Mouse (Mus musculus): ENCODE measurements around the gene Rtl8a. TPM values are rescaled to one million over a fixed set of nuclear protein-coding genes. Genes with fewer than 3 reads are reported as not detected.
A peak's percentile ranks its signal among the peaks of the same experiment; 100 is the strongest.
"Not testable (repeated sequence)": the region's sequence is repeated elsewhere in the genome, so short reads cannot be mapped to it uniquely, and the experiment has no call there.

The Rtl8a gene
- total RNA-seq (2022) = 10 to 100 TPM; 51.2 to 67.1 (median 55.0) TPM

GRCm38 (mm10) chrX:53642980-53643961 lies at the start of gene Rtl8a:
Gene Rtl8a, minus strand, starts transcription at chrX:53643682.
- peak; percentile 66 to 69 for DNase-seq (ENCODE audit: low spot score in 2 of 2)

- no peak for DNase-seq (ENCODE audit: low spot score in 2 of 2)
Observed at GRCm38 (mm10) chrX:53693141-53693540, 49.7 kb upstream of the Rtl8a start.

GRCm38 (mm10) chrX:53692065-53692464 lies 48.6 kb upstream of the Rtl8a start:
- DNase-seq (ENCODE audit: low spot score in 2 of 2) = no peak

GRCm38 (mm10) chrX:53684676-53685075 lies 41.2 kb upstream of the Rtl8a start:
- DNase-seq (ENCODE audit: low spot score in 2 of 2) = not testable (repeated sequence)

- DNase-seq (ENCODE audit: low spot score in 2 of 2) = not testable (repeated sequence)
Observed at GRCm38 (mm10) chrX:53682650-53683049, 39.2 kb upstream of the Rtl8a start.

GRCm38 (mm10) chrX:53676943-53677342 lies 33.5 kb upstream of the Rtl8a start:
- peak; percentile 15 to 38 for DNase-seq (ENCODE audit: low spot score in 2 of 2)

- not testable (repeated sequence) for DNase-seq (ENCODE audit: low spot score in 2 of 2)
Observed at GRCm38 (mm10) chrX:53670696-53671095, 27.2 kb upstream of the Rtl8a start.

GRCm38 (mm10) chrX:53670294-53670693 lies 26.8 kb upstream of the Rtl8a start, which contains the start of gene Rtl8b:
Gene Rtl8b, minus strand, starts transcription at chrX:53670408.
- DNase-seq (ENCODE audit: low spot score in 2 of 2) = peak; percentile 57 to 68

- not testable (repeated sequence) for DNase-seq (ENCODE audit: low spot score in 2 of 2)
Observed at GRCm38 (mm10) chrX:53669557-53670270, 26.2 kb upstream of the Rtl8a start.

GRCm38 (mm10) chrX:53652917-53653316 lies 9.4 kb upstream of the Rtl8a start:
- DNase-seq (ENCODE audit: low spot score in 2 of 2) = not testable (repeated sequence)

GRCm38 (mm10) chrX:53645885-53646284 lies 2.4 kb upstream of the Rtl8a start:
- no peak for DNase-seq (ENCODE audit: low spot score in 2 of 2)

GRCm38 (mm10) chrX:53642604-53642979 lies 890 bp downstream of the Rtl8a start:
- DNase-seq (ENCODE audit: low spot score in 2 of 2) = not testable (repeated sequence)

GRCm38 (mm10) chrX:53638107-53638506 lies 5.4 kb downstream of the Rtl8a start:
- not testable (repeated sequence) for DNase-seq (ENCODE audit: low spot score in 2 of 2)

GRCm38 (mm10) chrX:53611395-53611794 lies 32.1 kb downstream of the Rtl8a start:
- not testable (repeated sequence) for DNase-seq (ENCODE audit: low spot score in 2 of 2)

GRCm38 (mm10) chrX:53610571-53610970 lies 32.9 kb downstream of the Rtl8a start:
- peak; percentile 14 to 16 for DNase-seq (ENCODE audit: low spot score in 2 of 2)

GRCm38 (mm10) chrX:53608879-53609278 lies 34.6 kb downstream of the Rtl8a start, which contains the start of gene Gm14597:
Gene Gm14597, minus strand, starts transcription at chrX:53608979.
- DNase-seq (ENCODE audit: low spot score in 2 of 2) = not testable (repeated sequence)

GRCm38 (mm10) chrX:53608122-53608813 lies 35.2 kb downstream of the Rtl8a start:
- DNase-seq (ENCODE audit: low spot score in 2 of 2) = no peak

- DNase-seq (ENCODE audit: low spot score in 2 of 2) = peak; percentile 7 to 22
Observed at GRCm38 (mm10) chrX:53607242-53608121, 36.0 kb downstream of the Rtl8a start, which contains the start of gene Rtl8c. Gene Rtl8c, plus strand, starts transcription at chrX:53608032.

- DNase-seq (ENCODE audit: low spot score in 2 of 2) = not testable (repeated sequence)
Observed at GRCm38 (mm10) chrX:53606176-53606575, 37.3 kb downstream of the Rtl8a start.

- peak; percentile 3 to 7 for DNase-seq (ENCODE audit: low spot score in 2 of 2)
Observed at GRCm38 (mm10) chrX:53599993-53600392, 43.5 kb downstream of the Rtl8a start.
